Mouse (Mus musculus) liver, embryonic 11.5 days (tissue): ENCODE measurements around the gene Sin3a. TPM values are rescaled to one million over a fixed set of nuclear protein-coding genes. Genes with fewer than 3 reads are reported as not detected.
A peak's percentile ranks its signal among the peaks of the same experiment; 100 is the strongest.

Experiments
- ATAC-seq: fragments of 200-750 bp; cut with Nextera tagmentation; replicated peaks from 2 replicates; pipeline ENCODE4 v1.8.0; 2017; ENCODE audit warnings: moderate number of reproducible peaks, mild to moderate bottlenecking, moderate TSS enrichment, moderate library complexity; ENCODE audit not compliant: low FRiP score
- DNase-seq: peaks from one replicate; pipeline ENCODE4 v3.0.0-alpha.2; 2017; ENCODE audit warnings: low spot score
- H3K27ac ChIP-seq: fragments of 300-500 bp; sonication (generic); 2 replicates; pipeline ENCODE4 v1.5.1; 2014; ENCODE audit warnings: mild to moderate bottlenecking, low read depth, low read length, control low read depth
- H3K27me3 ChIP-seq: fragments of 300-500 bp; sonication (generic); replicated peaks from 2 replicates; pipeline ENCODE4 v1.6.1; 2014; ENCODE audit warnings: low read length, mixed read lengths; ENCODE audit not compliant: control insufficient read depth, insufficient read depth
- H3K36me3 ChIP-seq: fragments of 300-500 bp; sonication (generic); 2 replicates; pipeline ENCODE4 v1.6.1; 2014; ENCODE audit warnings: mild to moderate bottlenecking, low read length, moderate library complexity, mixed read lengths; ENCODE audit not compliant: control insufficient read depth, insufficient read depth
- H3K4me1 ChIP-seq: fragments of 300-500 bp; sonication (generic); replicated peaks from 2 replicates; pipeline ENCODE4 v1.6.1; 2014; ENCODE audit warnings: low read length, mixed read lengths; ENCODE audit not compliant: control insufficient read depth, insufficient read depth
- H3K4me2 ChIP-seq: fragments of 300-500 bp; sonication (generic); 2 replicates; pipeline ENCODE4 v1.6.1; 2014; ENCODE audit warnings: mild to moderate bottlenecking, control low read depth, moderate library complexity
- H3K4me3 ChIP-seq: fragments of 300-500 bp; sonication (generic); 2 replicates; pipeline ENCODE4 v1.5.1; 2014; ENCODE audit warnings: low read depth, low read length, control low read depth
- H3K9ac ChIP-seq: fragments of 300-500 bp; sonication (generic); 2 replicates; pipeline ENCODE4 v1.6.1; 2014; ENCODE audit warnings: low read depth, low read length, control low read depth
- H3K9me3 ChIP-seq: fragments of 300-500 bp; sonication (generic); 2 replicates; pipeline ENCODE4 v1.6.1; 2016; ENCODE audit warnings: low read length, inconsistent platforms, mixed read lengths; ENCODE audit not compliant: control insufficient read depth
- WGBS: fragments of 180-500 bp; shearing (Covaris S2); extraction: QIAGEN DNeasy Blood & Tissue Kit; methylation state at CpG from one replicate; pipeline ENCODE4 v1.1.7; 2014; 5-methylcytosine and 5-hydroxymethylcytosine counted together
- polyA plus RNA-seq: library from polyadenylated mRNA; unstranded; fragments of >200 nt; fragmentation: Nextera tagmentation; extraction: Ambion mirVana; gene quantifications from 2 replicates; pipeline ENCODE4 v1.2.1, GENCODE M21; 2014

Sin3a gene
- polyA plus RNA-seq, result 37.1 and 37.8 TPM in 2 replicates

DNA sequence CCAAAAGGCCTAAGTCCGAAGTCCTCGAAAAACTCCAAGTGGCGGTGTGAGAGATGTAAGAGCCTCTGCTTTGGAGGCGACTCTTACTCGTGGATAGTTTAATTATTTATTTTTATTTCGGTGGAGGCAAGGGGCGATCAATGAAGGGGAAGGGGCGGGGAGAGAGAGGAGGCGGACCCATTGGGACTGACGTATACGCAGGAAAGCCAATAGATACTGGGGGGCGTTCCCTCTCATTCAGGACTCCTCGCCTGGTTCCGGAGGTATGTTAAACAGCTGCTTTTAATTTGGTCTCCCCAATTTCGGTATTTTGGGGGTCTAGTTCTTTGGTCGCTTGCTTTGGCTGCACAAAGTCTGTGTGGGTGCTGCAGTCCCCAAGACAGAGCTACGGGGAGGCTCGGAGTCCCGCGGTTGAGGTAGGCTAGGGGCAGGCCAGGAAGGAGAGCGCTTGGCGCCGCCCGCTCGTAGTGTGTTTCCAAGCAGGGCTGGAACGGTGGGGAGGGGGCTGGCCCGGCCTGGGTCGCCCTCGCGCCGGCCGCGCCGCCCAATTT, at the start of gene Sin3a:
TSS of gene Sin3a (plus strand) at position 240 of the 551 bp plus-strand sequence.
- H3K27ac ChIP-seq, result peak within 1 kb of the TSS; percentile 100
- H3K27me3 ChIP-seq, result no peaks in the 10 kb centered on the region
- WGBS, result under 1% methylated on average over 34 of the region's 34 CpGs
- H3K9me3 ChIP-seq, result no peaks in the 10 kb centered on the region
- H3K4me1 ChIP-seq, result peaks cover 19% of the 10 kb centered on the region
- H3K4me2 ChIP-seq, result peak within 1 kb of the TSS; percentile 95
- DNase-seq (peak; percentile 86), ATAC-seq (no peak)
- H3K36me3 ChIP-seq, result no peaks in the 10 kb centered on the region
- peak within 1 kb of the TSS; percentile 97 for H3K4me3 ChIP-seq
- H3K9ac ChIP-seq, result peak within 1 kb of the TSS; percentile 88

DNA sequence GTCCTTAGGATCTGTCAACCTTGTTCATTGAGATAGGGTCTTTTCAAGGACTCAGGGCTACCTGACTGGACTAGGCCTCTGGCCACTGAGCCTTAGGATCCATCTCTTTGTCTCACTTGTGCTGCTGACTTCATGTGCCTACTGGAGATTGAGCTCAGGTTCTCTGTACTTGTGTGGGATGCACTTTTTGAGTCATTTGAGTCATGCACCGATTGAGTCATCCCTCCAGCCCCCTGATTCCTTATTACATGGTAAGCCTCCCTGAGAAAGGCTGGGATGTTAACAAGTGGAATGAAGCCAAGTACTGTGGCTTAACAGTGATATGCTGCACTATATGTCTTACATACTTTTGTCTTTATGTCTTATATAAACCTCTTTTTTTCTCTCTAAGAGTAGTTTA, 40.1 kb upstream of the Sin3a start:
- WGBS, result 89% methylated on average over 1 of the region's 1 CpGs

DNA sequence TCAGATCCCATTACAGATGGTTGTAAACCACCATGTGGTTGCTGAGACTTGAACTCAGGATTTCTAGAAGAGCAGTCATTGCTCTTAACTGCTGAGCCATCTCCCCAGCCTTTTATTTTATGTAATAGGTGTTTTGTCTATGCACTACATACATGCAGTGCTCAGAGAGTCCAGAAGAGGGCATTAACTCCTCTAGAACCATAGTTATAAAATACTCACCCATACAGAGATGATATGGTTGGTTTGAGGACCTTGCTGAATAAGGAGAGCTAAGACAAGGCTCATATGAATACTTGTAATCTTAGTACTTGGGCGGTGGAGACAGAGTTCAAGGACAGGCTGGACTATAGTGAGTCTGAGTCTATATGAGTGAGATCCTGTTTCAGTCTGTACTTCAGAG, 15.6 kb upstream of the Sin3a start:
- DNase-seq, result no peak
- Histone ChIP-seq H3K9ac (no peak overlapping the region), H3K4me2 (no peak overlapping the region), H3K27ac (no peak overlapping the region), H3K36me3 (peaks cover 8% of the 10 kb centered on the region), H3K9me3 (no peaks in the 10 kb centered on the region), H3K27me3 (no peaks in the 10 kb centered on the region), H3K4me3 (no peak overlapping the region), H3K4me1 (no peaks in the 10 kb centered on the region)
- ATAC-seq, result no peak
- WGBS, result 78% methylated on average over 1 of the region's 1 CpGs

More for the DNA sequence above, 40.1 kb upstream of the Sin3a start:
- no peak for DNase-seq
- H3K4me2 ChIP-seq, result no peak overlapping the region
- H3K4me3 ChIP-seq, result no peak overlapping the region
- H3K27me3 ChIP-seq, result no peaks in the 10 kb centered on the region
- peaks cover 7% of the 10 kb centered on the region for H3K36me3 ChIP-seq
- no peak overlapping the region for H3K9ac ChIP-seq
- H3K9me3 ChIP-seq, result no peaks in the 10 kb centered on the region
- no peaks in the 10 kb centered on the region for H3K4me1 ChIP-seq
- H3K27ac ChIP-seq, result no peak overlapping the region
- no peak for ATAC-seq

DNA sequence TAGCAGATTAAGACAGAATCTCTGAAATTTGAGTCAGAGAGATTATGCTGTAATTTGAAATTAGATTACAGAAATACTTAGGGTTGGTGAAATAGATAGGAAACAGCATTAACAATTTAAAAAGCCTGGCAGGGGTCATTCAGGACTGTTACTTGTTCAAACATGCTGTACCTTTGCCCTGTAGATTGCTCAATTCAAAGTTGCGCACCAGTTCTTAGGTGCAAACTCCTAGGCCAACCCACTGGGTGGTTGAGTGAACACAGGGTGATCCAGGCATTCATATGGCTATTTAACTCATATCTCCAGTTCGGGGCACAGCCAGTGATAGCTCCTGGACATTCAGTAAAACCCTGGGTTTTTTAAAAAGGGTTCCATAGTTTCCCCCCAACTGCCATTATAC, 7.7 kb upstream of the Sin3a start:
- Histone ChIP-seq H3K4me1 (no peaks in the 10 kb centered on the region), H3K27ac (no peak overlapping the region), H3K27me3 (no peaks in the 10 kb centered on the region), H3K4me2 (no peak overlapping the region), H3K9ac (no peak overlapping the region), H3K36me3 (peaks cover 12% of the 10 kb centered on the region), H3K9me3 (no peaks in the 10 kb centered on the region), H3K4me3 (no peak overlapping the region)
- ATAC-seq (no peak; the same call in 1 of the 2 replicates), DNase-seq (no peak)
- WGBS, result 84% methylated on average over 2 of the region's 2 CpGs

DNA sequence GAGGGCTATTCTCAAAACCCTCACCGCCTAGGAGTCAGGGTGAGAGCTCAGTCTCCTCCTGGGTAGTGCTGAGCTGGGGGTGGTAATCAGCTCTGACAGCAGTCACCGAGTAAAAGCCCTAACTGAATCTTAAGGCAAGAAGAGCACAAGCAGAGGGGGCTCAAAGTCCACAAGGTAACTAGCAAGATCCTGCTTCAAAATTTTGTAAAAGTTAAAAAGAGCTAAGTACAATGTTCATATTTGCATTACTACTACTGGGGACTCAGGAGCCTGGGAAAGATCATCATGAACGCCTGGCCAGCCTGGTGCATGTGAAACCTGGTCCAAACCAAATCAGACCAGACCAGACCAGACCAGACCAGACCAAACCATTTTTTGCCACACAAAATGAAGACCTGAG, 3.6 kb upstream of the Sin3a start:
- no peak overlapping the region for H3K4me2 ChIP-seq
- 60% methylated on average over 3 of the region's 3 CpGs for WGBS
- H3K36me3 ChIP-seq, result no peaks in the 10 kb centered on the region
- DNase-seq (no peak), ATAC-seq (no peak)
- H3K9me3 ChIP-seq, result no peaks in the 10 kb centered on the region
- peaks cover 16% of the 10 kb centered on the region for H3K4me1 ChIP-seq
- no peaks in the 10 kb centered on the region for H3K27me3 ChIP-seq
- H3K27ac ChIP-seq, result no peak overlapping the region
- H3K9ac ChIP-seq, result no peak overlapping the region
- no peak overlapping the region for H3K4me3 ChIP-seq

DNA sequence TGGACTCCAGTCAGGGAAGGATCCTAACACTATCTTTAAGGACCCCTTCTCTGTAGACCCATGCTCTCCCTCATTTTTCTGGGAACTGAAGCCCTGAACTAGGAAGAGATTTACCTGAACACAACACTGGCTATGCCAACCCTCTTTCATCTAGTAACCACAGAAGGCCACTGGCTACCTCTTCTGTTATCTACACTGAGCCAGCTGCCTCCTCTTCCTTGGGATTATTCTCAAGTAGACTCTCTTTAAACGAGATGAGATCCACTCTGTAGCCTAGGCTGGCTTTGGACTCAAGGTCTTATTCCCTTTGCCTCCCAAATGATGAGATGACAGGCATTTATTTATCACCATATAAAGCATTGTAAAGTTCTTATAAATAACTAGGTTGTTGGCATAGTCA, 1.6 kb upstream of the Sin3a start:
- Histone ChIP-seq H3K4me1 (peaks cover 19% of the 10 kb centered on the region), H3K4me3 (peak overlapping the region; percentile 97; the same call in 1 of the 2 replicates), H3K36me3 (no peaks in the 10 kb centered on the region), H3K4me2 (peak overlapping the region; percentile 95), H3K9me3 (no peaks in the 10 kb centered on the region), H3K27ac (no peak overlapping the region), H3K9ac (0 out of 2 replicates have a peak overlapping the region, but pooled peaks have one; percentile 5), H3K27me3 (no peaks in the 10 kb centered on the region)
- WGBS, result 25% methylated on average over 1 of the region's 1 CpGs
- DNase-seq (no peak), ATAC-seq (no peak)

DNA sequence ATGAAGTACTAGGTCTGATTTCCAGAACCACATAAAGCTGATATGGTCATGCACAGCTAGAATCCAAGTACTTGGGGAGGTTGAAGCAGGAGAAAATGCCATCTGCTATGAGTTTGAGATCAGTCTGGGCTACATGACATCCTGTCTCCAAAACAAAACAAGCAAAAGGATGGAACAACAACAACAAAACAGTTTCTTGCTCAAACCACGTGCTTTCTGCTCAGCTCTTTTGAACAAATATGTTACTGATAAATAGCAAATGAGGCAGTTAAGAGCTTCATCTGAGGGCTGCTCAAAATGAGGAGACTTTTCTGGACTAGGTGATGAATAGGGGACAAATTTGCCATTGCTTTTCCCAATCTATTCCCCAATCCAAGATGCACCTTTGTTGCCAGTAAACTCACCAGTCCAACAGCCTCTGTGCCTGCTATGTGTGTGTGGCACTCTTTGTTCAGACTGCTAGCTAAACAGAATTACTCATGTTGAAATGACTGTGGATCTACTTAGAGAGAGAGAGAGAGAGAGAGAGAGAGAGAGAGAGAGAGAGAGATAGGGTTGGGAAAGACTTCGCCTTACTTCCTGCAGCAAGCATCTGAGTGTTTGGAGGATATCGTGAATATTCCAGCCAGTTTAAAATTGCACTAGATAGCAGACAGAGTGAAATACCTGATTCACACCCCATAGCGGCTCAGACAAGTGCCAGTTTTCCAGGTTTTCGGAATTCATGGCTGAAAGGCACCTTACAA, 867 bp upstream of the Sin3a start:
- H3K4me3 ChIP-seq, result peak overlapping the region; percentile 97
- ATAC-seq (no peak), DNase-seq (no peak)
- H3K9me3 ChIP-seq, result no peaks in the 10 kb centered on the region
- H3K4me2 ChIP-seq, result peak overlapping the region; percentile 95
- peak overlapping the region; percentile 88 for H3K9ac ChIP-seq
- no peaks in the 10 kb centered on the region for H3K27me3 ChIP-seq
- WGBS, result 12% methylated on average over 5 of the region's 5 CpGs
- H3K36me3 ChIP-seq, result no peaks in the 10 kb centered on the region
- H3K4me1 ChIP-seq, result peaks cover 19% of the 10 kb centered on the region
- peak overlapping the region; percentile 77 for H3K27ac ChIP-seq

DNA sequence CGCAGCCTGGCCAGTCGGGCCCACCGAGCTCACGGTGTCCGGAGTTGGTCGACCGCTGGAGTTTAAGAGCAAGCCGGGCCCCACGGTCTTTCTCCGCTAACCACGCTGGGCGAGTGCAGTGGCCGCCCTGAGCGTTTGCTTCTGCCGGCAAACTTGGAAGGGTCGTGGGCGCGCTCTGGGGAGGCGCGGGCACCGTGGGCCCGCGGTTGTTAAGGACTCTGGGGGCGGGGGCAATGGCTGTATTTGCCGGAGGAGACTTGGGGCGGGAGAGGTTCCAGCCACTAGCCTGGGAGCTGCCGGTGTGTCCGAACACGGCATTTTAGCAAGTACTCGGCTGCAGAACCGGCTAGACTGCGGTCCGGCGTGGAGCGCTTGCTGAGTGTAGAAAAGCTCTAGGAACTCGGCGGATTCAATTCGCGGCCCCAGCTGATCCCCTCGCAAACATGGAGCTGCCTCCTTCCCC, 717 bp downstream of the Sin3a start:
- no peaks in the 10 kb centered on the region for H3K9me3 ChIP-seq
- WGBS, result under 1% methylated on average over 40 of the region's 40 CpGs
- peak overlapping the region; percentile 88 for H3K9ac ChIP-seq
- no peaks in the 10 kb centered on the region for H3K27me3 ChIP-seq
- H3K4me2 ChIP-seq, result peak overlapping the region; percentile 95
- peaks cover 23% of the 10 kb centered on the region for H3K4me1 ChIP-seq
- peak overlapping the region; percentile 100 for H3K27ac ChIP-seq
- DNase-seq (no peak), ATAC-seq (no peak)
- no peaks in the 10 kb centered on the region for H3K36me3 ChIP-seq
- H3K4me3 ChIP-seq, result peak overlapping the region; percentile 97
